In genomic region chr1:97580270-97580669, GRCm38 (mm10) we compare ENCODE assay signal across 10 mouse cellular contexts.
DNase-seq lines count a peak whose midpoint lies in the region; ATAC-seq and TF ChIP-seq lines count a peak whose summit lies in the region.
"Had no signal": no experiment of that assay in that cellular context is flagged by ENCODE, and none has a peak within 500 bp of the region (broad histone marks: within the 10 kb centered on the region; RNA-seq: fewer than 3 reads in every experiment).

No protein-coding gene starts in this region.

- no peak overlapping the region for H3K9ac ChIP-seq in midbrain, postnatal 0 days (replicated peaks; ENCODE audit: low read length, poor library complexity, severe bottlenecking)

- H3K4me3 ChIP-seq in small intestine, adult 2 months (ENCODE audit: low read depth, low read length) = 0 out of 2 replicates have a peak overlapping the region, but pooled peaks have one; percentile 18
- H3K4me3 ChIP-seq in midbrain, postnatal 0 days (ENCODE audit: low read depth, low read length) = no peak overlapping the region
- H3K4me3 ChIP-seq: megakaryocyte, embryonic 14.5 days had no signal

- H3K27ac ChIP-seq in small intestine, adult 2 months (ENCODE audit: insufficient read depth, low read depth, low read length) = peak overlapping the region; percentile 93
- no peak overlapping the region for H3K27ac ChIP-seq in midbrain, postnatal 0 days (ENCODE audit: low read depth, low read length)

- H3K4me1 ChIP-seq in small intestine, adult 2 months (ENCODE audit: control insufficient read depth, insufficient read depth, insufficient read length, low read length) = peaks cover 13% of the 10 kb centered on the region; the same call in 1 of the 2 replicates
- no peaks in the 10 kb centered on the region for H3K4me1 ChIP-seq in midbrain, postnatal 0 days (ENCODE audit: insufficient read depth, low read length)
- H3K4me1 ChIP-seq: megakaryocyte, embryonic 14.5 days had no signal

- H3K4me2 ChIP-seq in midbrain, postnatal 0 days (ENCODE audit: low read depth, low read length, poor library complexity, severe bottlenecking) = no peak overlapping the region

- TF ChIP-seq CTCF in small intestine, adult 2 months (IDR thresholded peaks at IDR 0.05; ENCODE audit: extremely low read depth, insufficient read length, insufficient replicate concordance, low read depth, low read length) = no peak
- TF ChIP-seq CTCF in midbrain, postnatal 0 days (IDR thresholded peaks at IDR 0.05) = no peak

- H3K27me3 ChIP-seq in small intestine, adult 2 months (ENCODE audit: control insufficient read depth, insufficient read depth, low read length) = no peaks in the 10 kb centered on the region
- H3K27me3 ChIP-seq in midbrain, postnatal 0 days (ENCODE audit: insufficient read depth, low read length) = no peaks in the 10 kb centered on the region
- H3K27me3 ChIP-seq: megakaryocyte, embryonic 14.5 days had no signal

- H3K36me3 ChIP-seq in small intestine, adult 2 months (ENCODE audit: control insufficient read depth, insufficient read depth, low read length) = no peaks in the 10 kb centered on the region
- no peaks in the 10 kb centered on the region for H3K36me3 ChIP-seq in midbrain, postnatal 0 days (ENCODE audit: insufficient read depth, low read length)

- peak; percentile 43 for DNase-seq in retina, postnatal 1 day
- no peak for DNase-seq in retina, embryonic 14.5 days (ENCODE audit: low spot score)
- DNase-seq in induced T-regulatory cell, adult 2 months (ENCODE audit: low read depth) = peak; percentile 96
- DNase-seq in thymus, postnatal 4 days = peak; percentile 77
- DNase-seq in right cerebral cortex, postnatal 25 days = no peak
- no peak for DNase-seq in midbrain, postnatal 0 days (ENCODE audit: low spot score)
- no peak for DNase-seq in ovary, postnatal 10 days (ENCODE audit: low spot score)
- DNase-seq: kidney, adult 8-10 months had no signal

- TF ChIP-seq POLR2A in small intestine, adult 2 months (IDR thresholded peaks at IDR 0.05; ENCODE audit: low read depth, low read length) = no peak

- ATAC-seq in midbrain, postnatal 0 days (ENCODE audit: low FRiP score) = no peak

- 40% methylated on average over 3 of the region's 3 CpGs for WGBS in small intestine, adult 2 months
- 77% methylated on average over 3 of the region's 3 CpGs for WGBS in midbrain, postnatal 0 days

- H3K9me3 ChIP-seq in midbrain, postnatal 0 days (ENCODE audit: low read length) = no peaks in the 10 kb centered on the region
- H3K9me3 ChIP-seq: megakaryocyte, embryonic 14.5 days had no signal

Comparison
In these comparisons a context has a peak if more than half of its experiments do, and no peak if none do; other contexts are left out.
1. DNase-seq: peak in retina, postnatal 1 day (single experiment), induced T-regulatory cell, adult 2 months (single experiment) and thymus, postnatal 4 days (single experiment); none in retina, embryonic 14.5 days (single experiment), right cerebral cortex, postnatal 25 days (single experiment), midbrain, postnatal 0 days (single experiment) and ovary, postnatal 10 days (single experiment).